Mouse (Mus musculus) neural tube, embryonic 13.5 days (tissue): ENCODE measurements around the gene Amt. TPM values are rescaled to one million over a fixed set of nuclear protein-coding genes. Genes with fewer than 3 reads are reported as not detected.
"Not testable (repeated sequence)": the region's sequence is repeated elsewhere in the genome, so short reads cannot be mapped to it uniquely, and the experiment has no call there.

Experiments
- ATAC-seq: fragments of 200-750 bp; cut with Nextera tagmentation; 2 replicates; pipeline ENCODE4 v1.8.0; 2017; ENCODE audit warnings: low read depth, mild to moderate bottlenecking, moderate TSS enrichment, moderate library complexity
- H3K27ac ChIP-seq: fragments of 300-500 bp; sonication (generic); replicated peaks from 2 replicates; pipeline ENCODE4 v1.5.1; 2015; ENCODE audit warnings: moderate library complexity, mild to moderate bottlenecking, inconsistent platforms
- H3K27me3 ChIP-seq: fragments of 300-500 bp; sonication (generic); 2 replicates; pipeline ENCODE4 v1.6.1; 2015; ENCODE audit warnings: mild to moderate bottlenecking, inconsistent platforms
- H3K36me3 ChIP-seq: fragments of 300-500 bp; sonication (generic); 2 replicates; pipeline ENCODE4 v1.6.1; 2015; ENCODE audit warnings: mild to moderate bottlenecking, inconsistent platforms
- H3K4me1 ChIP-seq: fragments of 300-500 bp; sonication (generic); replicated peaks from 2 replicates; pipeline ENCODE4 v1.6.1; 2015; ENCODE audit warnings: inconsistent platforms
- H3K4me2 ChIP-seq: fragments of 300-500 bp; sonication (generic); 2 replicates; pipeline ENCODE4 v1.6.1; 2015; ENCODE audit warnings: inconsistent platforms, mild to moderate bottlenecking, moderate library complexity
- H3K4me3 ChIP-seq: fragments of 300-500 bp; sonication (generic); 2 replicates; pipeline ENCODE4 v1.5.1; 2015; ENCODE audit warnings: mild to moderate bottlenecking, inconsistent platforms
- H3K9ac ChIP-seq: fragments of 300-500 bp; sonication (generic); 2 replicates; pipeline ENCODE4 v1.6.1; 2015; ENCODE audit warnings: moderate library complexity, mild to moderate bottlenecking, inconsistent platforms
- H3K9me3 ChIP-seq: fragments of 300-500 bp; sonication (generic); 2 replicates; pipeline ENCODE4 v1.6.1; 2016; ENCODE audit warnings: inconsistent platforms
- WGBS: fragments of 180-500 bp; shearing (Covaris S2); methylation state at CpG from one replicate; pipeline ENCODE4 v1.1.7; 2015; 5-methylcytosine and 5-hydroxymethylcytosine counted together
- polyA plus RNA-seq: library from polyadenylated mRNA; unstranded; fragments of >200 nt; fragmentation: Nextera tagmentation; extraction: Ambion mirVana; gene quantifications from 2 replicates; pipeline ENCODE4 v1.2.1, GENCODE M21; 2015

Gene Amt
- polyA plus RNA-seq, 1 experiment from 2014 or later: 29.1 TPM

DNA sequence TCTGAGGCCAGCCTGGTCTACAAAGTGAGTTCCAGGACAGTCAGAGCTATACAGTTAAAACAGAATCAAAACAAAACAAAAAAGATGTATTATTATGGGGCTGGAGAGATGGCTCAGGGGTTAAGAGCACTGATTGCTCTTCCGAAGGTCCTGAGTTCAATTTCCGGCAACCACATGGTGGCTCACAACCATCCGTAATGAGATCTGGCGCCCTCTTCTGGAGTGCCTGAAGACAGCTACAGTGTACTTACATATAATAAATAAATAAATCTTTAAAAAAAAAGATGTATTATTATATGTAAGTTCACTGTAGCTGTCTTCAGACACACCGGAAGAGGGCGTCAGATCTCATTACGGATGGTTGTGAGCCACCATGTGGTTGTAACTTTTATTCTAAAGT lies 25.4 kb downstream of the Amt start:
- H3K4me1 ChIP-seq, H3K36me3 ChIP-seq, H3K9me3 ChIP-seq, H3K27me3 ChIP-seq, H3K4me3 ChIP-seq, H3K9ac ChIP-seq, H3K4me2 ChIP-seq, H3K27ac ChIP-seq, ATAC-seq: not testable (repeated sequence)
- 96% methylated on average over 7 of the region's 7 CpGs for WGBS

DNA sequence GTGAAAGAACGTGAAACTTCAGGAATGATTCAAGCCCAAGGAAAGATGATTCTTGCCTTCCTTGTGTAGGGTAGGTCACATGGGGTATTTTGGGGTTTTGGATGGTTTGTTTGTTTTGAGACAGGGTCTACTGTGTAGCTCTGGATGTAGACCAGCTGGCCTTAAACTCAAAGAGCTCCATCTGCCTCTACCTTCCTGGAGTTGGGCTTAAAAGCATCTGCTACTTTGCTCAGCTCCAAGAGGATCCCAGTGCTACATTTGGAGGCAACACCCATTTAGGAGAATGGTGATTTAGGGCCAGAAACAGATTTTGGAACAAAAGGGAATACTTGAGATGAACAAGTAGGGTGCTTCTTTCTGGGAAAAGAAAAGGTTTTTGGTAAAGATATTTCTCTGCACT lies 28.1 kb downstream of the Amt start:
- H3K9me3 ChIP-seq: no peaks in the 10 kb centered on the region
- no peaks in the 10 kb centered on the region for H3K4me1 ChIP-seq
- ATAC-seq: no peak
- no peak overlapping the region for H3K27ac ChIP-seq
- no peak overlapping the region for H3K4me3 ChIP-seq
- no peak overlapping the region for H3K4me2 ChIP-seq
- no peak overlapping the region for H3K9ac ChIP-seq
- H3K27me3 ChIP-seq: no peaks in the 10 kb centered on the region
- WGBS: 93% methylated on average over 1 of the region's 1 CpGs
- peaks cover 30% of the 10 kb centered on the region for H3K36me3 ChIP-seq

DNA sequence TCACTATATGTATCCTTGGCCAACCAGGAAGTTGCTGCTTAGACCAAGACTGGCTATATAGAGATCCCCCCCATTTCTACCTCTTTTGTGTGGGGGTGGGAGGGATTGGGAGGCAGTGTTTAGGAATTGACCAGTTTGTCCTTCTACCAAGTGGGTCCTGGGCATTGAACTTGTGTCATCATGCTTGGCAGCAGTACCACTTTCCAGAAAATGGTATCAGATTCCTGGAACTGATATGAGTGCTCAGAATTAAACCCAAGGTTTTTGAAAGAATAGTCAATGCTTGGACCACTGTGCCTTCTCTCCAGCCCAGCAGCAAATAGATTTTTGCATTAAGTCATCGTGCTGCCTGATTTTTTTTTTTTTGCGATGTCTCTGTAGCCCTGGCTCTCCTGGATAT lies 29.2 kb downstream of the Amt start:
- 95% methylated on average over 2 of the region's 2 CpGs for WGBS
- H3K4me3 ChIP-seq: no peak overlapping the region
- H3K27me3 ChIP-seq: no peaks in the 10 kb centered on the region
- H3K27ac ChIP-seq: no peak overlapping the region
- peaks cover 38% of the 10 kb centered on the region for H3K36me3 ChIP-seq
- no peak for ATAC-seq
- no peaks in the 10 kb centered on the region for H3K9me3 ChIP-seq
- H3K4me1 ChIP-seq: no peaks in the 10 kb centered on the region
- H3K9ac ChIP-seq: no peak overlapping the region
- H3K4me2 ChIP-seq: no peak overlapping the region

DNA sequence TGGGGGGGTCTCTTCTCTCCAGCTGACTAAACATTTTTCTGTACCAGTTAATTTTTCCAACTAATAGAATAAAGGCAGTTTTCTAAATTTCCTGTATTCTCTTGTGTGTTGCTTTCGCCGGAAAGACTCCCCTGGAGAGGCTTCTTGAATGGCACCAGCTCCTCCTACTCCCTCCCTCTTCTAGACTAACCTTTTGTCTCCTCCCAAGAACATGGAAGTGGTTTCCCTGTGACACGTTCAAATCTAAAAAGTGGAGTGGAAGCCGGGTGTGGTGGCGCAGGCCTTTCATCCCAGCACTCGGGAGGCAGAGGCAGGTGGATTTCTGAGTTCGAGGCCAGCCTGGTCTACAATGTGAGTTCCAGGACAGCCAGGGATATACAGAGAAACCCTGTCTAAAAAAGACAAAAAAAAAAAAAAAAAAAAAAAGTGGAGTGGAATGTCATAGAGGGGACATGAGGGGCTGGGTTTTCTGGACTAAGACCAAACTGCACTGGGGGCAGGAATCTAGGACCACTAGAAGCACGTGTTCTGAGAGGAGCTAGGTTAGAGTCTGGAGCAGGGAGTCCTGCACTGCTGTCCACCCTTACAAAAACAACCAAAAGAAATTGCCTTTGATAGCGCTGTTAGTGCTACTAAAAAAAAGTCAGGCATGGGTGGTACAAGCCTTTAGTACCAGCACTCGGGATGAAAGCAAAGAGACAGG lies 41.3 kb downstream of the Amt start:
- Histone ChIP-seq H3K9me3 (no peaks in the 10 kb centered on the region), H3K36me3 (peaks cover 37% of the 10 kb centered on the region), H3K4me2 (peak overlapping the region; percentile 77), H3K27ac (peak overlapping the region; percentile 95), H3K4me1 (peaks cover 30% of the 10 kb centered on the region), H3K4me3 (no peak overlapping the region; the same call in 1 of the 2 replicates), H3K27me3 (no peaks in the 10 kb centered on the region), H3K9ac (peak overlapping the region; percentile 95; the same call in 1 of the 2 replicates)
- no peak for ATAC-seq
- 68% methylated on average over 10 of the region's 10 CpGs for WGBS

DNA sequence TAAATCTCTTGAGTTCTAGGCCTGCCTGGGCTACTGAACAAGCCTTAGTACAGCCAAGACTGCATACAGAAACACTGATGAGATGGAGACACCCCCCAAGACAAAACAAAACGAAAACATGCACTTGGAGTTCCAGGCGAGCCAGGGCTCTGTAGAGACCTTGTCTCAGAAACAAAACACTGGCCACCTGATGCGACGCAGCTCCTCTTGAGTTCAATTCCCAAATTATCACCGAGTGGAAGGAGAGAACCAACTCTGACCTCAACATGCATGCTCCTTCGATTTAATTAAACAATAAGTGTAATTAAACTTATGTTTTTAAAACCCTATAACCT lies 41.9 kb downstream of the Amt start:
- H3K4me2 ChIP-seq: peak overlapping the region; percentile 77
- peaks cover 30% of the 10 kb centered on the region for H3K4me1 ChIP-seq
- WGBS: 27% methylated on average over 6 of the region's 6 CpGs
- H3K27me3 ChIP-seq: no peaks in the 10 kb centered on the region
- H3K9me3 ChIP-seq: no peaks in the 10 kb centered on the region
- peak overlapping the region; percentile 72 for H3K4me3 ChIP-seq
- H3K27ac ChIP-seq: peak overlapping the region; percentile 95
- H3K9ac ChIP-seq: peak overlapping the region; percentile 95
- ATAC-seq: peak; percentile 1; the same call in 1 of the 2 replicates
- peaks cover 33% of the 10 kb centered on the region for H3K36me3 ChIP-seq

DNA sequence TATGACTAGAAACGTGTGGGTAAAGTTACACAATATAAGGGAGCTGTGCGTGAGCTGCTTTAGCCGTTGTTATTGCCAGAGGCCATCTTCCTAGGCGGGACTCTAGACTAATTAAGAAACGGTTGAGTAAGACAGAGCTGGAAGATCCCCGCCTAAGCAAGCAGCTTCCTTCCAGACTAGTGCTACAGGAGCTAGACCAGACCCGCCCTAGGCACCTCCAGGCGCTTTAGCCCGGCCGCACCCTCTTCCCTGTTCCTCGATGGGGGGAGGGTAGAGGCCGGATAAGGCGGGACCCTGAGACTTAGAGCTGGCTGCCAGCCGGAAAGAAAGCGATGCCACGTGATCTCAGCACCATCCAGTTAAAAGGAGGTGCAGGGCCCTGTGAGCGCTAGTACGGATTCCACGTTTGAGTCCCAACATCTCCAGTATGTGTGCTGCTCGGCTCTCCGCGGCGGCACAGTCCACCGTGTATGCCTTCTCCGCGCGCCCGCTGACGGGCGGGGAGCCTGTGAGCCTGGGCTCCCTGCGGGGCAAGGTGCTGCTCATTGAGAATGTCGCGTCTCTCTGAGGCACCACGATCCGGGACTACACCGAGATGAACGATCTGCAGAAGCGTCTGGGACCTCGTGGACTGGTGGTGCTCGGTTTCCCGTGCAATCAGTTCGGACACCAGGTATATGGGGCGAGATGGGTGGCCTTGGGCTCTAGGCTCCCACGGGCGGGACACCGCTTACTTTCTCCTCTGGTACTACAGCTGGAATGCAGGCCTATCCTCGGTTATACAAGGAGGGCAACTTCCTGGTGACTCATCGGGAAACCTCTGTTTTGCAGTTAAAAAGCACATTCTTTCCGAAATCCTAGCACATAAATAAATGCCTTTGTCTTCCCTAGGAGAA lies 42.5 kb downstream of the Amt start, which contains the start of gene Gpx1:
Gene Gpx1 (plus strand): TSS at position 18 of the 896 bp plus-strand sequence.
- peaks cover 27% of the 10 kb centered on the region for H3K36me3 ChIP-seq
- peak within 1 kb of the TSS; percentile 72 for H3K4me3 ChIP-seq
- H3K9ac ChIP-seq: peak within 1 kb of the TSS; percentile 95
- whole genome bisulfite sequencing: under 1% methylated on average over 49 of the region's 49 CpGs
- peak; percentile 98 for ATAC-seq
- peak within 1 kb of the TSS; percentile 95 for H3K27ac ChIP-seq
- H3K4me1 ChIP-seq: peaks cover 30% of the 10 kb centered on the region
- H3K9me3 ChIP-seq: no peaks in the 10 kb centered on the region
- no peaks in the 10 kb centered on the region for H3K27me3 ChIP-seq
- H3K4me2 ChIP-seq: peak within 1 kb of the TSS; percentile 77

DNA sequence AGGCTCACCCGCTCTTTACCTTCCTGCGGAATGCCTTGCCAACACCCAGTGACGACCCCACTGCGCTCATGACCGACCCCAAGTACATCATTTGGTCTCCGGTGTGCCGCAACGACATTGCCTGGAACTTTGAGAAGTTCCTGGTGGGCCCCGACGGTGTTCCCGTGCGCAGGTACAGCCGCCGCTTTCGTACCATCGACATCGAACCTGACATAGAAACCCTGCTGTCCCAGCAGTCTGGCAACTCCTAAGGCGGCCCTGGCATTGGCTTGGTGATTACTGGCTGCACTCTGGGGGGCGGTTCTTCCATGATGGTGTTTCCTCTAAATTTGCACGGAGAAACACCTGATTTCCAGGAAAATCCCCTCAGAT lies 43.2 kb downstream of the Amt start:
- ATAC-seq: no peak
- H3K4me2 ChIP-seq: peak overlapping the region; percentile 77
- H3K9me3 ChIP-seq: no peaks in the 10 kb centered on the region
- H3K9ac ChIP-seq: peak overlapping the region; percentile 95
- peak overlapping the region; percentile 72 for H3K4me3 ChIP-seq
- 14% methylated on average over 20 of the region's 20 CpGs for WGBS
- no peaks in the 10 kb centered on the region for H3K27me3 ChIP-seq
- peak overlapping the region; percentile 95 for H3K27ac ChIP-seq
- peaks cover 20% of the 10 kb centered on the region for H3K36me3 ChIP-seq
- H3K4me1 ChIP-seq: peaks cover 30% of the 10 kb centered on the region

DNA sequence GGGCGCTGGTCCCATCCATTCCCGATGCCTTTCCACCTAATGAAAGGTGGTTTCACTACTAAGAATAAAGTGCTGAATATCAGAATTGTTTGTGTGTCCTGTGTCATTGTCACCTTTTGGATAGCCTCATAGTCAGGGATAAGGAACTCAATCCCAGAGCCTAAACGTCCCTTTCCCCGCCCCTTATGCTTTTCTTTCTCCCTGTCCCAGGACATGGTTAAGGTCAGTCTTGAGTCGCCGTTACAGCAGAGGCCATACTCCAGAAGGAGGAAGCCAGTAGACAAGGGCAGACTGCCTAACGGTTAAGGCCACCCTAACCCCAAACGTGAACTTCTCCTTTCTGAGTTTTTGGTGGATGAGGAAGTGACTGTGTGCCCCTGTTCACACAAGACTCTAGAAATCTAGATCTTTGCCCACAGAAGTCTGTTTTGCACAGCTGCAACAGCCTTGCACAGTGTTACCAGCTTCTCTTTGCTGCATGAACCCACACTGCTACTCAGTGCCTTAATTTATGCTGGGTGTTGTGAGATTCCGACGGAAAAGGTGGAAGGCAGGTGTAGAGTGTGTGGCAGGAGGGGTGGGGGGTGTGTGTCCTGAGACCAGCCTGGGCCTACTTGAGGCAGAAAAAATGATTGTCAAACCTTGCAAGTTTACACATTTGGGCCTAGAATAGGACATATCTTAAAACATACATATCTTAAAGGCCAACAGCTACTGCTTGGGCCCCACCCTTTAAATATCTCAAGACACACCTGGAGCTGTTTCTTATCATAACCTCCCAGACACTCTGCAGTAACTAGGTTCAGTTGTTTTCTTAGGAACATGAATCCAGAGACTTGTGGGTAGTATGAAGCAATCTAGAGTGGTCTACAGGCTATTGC lies 43.8 kb downstream of the Amt start:
- Histone ChIP-seq H3K4me3 (peak overlapping the region; percentile 72), H3K36me3 (peaks cover 14% of the 10 kb centered on the region), H3K9me3 (no peaks in the 10 kb centered on the region), H3K27me3 (no peaks in the 10 kb centered on the region), H3K4me2 (peak overlapping the region; percentile 77), H3K27ac (peak overlapping the region; percentile 95; the same call in 1 of the 2 replicates), H3K4me1 (peaks cover 30% of the 10 kb centered on the region), H3K9ac (peak overlapping the region; percentile 95)
- no peak for ATAC-seq
- 65% methylated on average over 10 of the region's 10 CpGs for WGBS

DNA sequence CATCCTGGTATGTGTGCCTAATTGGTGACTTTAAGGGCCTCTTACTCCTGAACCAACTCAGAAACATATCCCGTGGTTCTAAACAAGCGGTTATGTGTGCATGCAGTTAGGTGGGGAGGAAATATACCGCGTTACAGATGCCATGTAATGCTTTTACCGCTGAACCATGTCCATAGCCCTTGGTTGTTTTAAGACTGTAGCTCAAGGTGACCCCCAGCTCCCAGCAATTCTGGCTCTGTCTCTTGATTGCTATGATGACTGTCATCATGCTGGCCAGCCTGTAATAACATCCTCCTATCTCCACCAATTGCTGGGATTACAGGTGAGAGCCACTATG lies 44.5 kb downstream of the Amt start:
- no peaks in the 10 kb centered on the region for H3K9me3 ChIP-seq
- no peak for ATAC-seq
- no peak overlapping the region; the same call in 1 of the 2 replicates for H3K4me2 ChIP-seq
- H3K36me3 ChIP-seq: peaks cover 7% of the 10 kb centered on the region; the same call in 1 of the 2 replicates
- H3K4me1 ChIP-seq: peaks cover 34% of the 10 kb centered on the region
- 88% methylated on average over 5 of the region's 5 CpGs for WGBS
- peak overlapping the region; percentile 95; the same call in 1 of the 2 replicates for H3K9ac ChIP-seq
- no peaks in the 10 kb centered on the region for H3K27me3 ChIP-seq
- H3K27ac ChIP-seq: no peak overlapping the region
- H3K4me3 ChIP-seq: 0 out of 2 replicates have a peak overlapping the region, but pooled peaks have one; percentile 72

DNA sequence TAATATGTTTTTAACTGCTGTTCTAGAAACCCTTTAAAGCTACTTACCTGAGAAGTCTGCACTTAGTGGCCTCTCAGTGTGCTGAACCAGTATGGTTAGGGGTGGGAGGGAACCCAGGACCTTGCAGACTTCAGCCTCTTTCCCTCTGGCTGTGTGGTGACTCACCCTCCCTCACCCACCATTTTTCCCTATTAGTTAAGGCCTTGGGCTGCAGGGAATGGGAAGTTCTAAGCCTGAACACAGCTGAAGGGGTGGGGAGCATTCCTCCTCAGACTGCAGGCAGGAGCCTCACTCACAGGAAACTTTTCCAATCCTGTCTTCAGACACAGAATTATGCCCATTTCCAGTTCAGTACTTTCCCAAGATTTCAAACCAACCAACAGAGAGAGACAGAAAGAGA lies 45.1 kb downstream of the Amt start:
- Histone ChIP-seq H3K27ac (no peak overlapping the region), H3K4me3 (no peak overlapping the region), H3K27me3 (no peaks in the 10 kb centered on the region), H3K9ac (0 out of 2 replicates have a peak overlapping the region, but pooled peaks have one; percentile 95), H3K9me3 (no peaks in the 10 kb centered on the region), H3K36me3 (0 out of 2 replicates have a peak, but pooled peaks cover 5% of the 10 kb centered on the region), H3K4me1 (peaks cover 39% of the 10 kb centered on the region), H3K4me2 (0 out of 2 replicates have a peak overlapping the region, but pooled peaks have one; percentile 3)
- no peak for ATAC-seq

DNA sequence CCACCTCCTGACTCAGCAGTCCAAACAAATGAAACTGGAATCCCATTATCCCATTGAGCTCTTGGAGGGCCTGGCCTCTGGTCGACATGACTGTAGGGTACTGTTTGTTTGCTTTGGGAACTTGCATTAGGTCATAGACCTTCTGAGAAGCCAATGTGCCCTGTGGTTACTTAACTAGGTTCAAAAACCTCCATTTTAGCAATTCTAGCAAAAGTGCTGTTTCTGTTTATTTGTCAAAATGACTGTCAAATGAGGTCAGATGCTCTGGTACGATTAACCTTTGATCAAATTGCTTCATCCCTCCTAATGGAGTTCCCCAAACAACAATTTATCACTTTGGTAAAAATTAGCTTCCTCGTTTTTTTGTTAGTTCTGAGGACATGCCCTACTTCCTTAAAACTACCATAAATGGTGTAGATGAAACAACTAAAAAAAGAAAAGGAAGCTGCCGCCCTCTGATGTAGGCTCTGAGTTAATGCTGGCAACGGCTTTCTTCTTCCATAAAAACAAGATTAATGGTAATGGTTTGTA lies 45.7 kb downstream of the Amt start:
- Histone ChIP-seq H3K27ac (no peak overlapping the region), H3K9me3 (no peaks in the 10 kb centered on the region), H3K4me3 (no peak overlapping the region), H3K4me1 (peaks cover 41% of the 10 kb centered on the region), H3K9ac (no peak overlapping the region), H3K27me3 (no peaks in the 10 kb centered on the region), H3K4me2 (no peak overlapping the region), H3K36me3 (0 out of 2 replicates have a peak, but pooled peaks cover 5% of the 10 kb centered on the region)
- 44% methylated on average over 5 of the region's 5 CpGs for WGBS
- no peak for ATAC-seq
